Mouse (Mus musculus): ENCODE measurements at regions not wholly inside any gene's neighbourhood (a gene's known extent, or its start where the extent isn't known, plus 50 kb on each side); places are given as distances from the start of the nearest gene placed in this dataset.

DNA sequence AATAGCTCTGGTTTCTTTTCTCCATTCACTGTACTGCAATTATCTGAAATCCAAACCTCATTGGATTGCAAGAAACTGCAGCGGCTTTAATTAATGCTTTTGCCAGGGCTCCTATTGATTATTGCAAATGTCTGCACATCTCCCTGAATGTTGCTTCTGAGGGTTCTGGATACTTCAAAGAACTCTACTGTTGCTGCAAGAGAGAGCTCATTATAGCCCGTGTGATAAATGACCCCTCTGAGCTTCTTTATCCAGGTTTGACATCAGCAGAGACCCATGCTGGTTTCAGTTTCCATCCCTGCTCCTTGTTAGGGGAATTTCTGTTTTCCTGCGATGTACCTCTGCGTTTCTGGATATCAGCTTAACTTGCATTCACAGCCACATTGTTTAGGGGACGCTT is 78.4 kb upstream of the Nav3 start:
- WGBS: 42% methylated on average over 5 of the region's 5 CpGs
- Histone ChIP-seq H3K36me3 (no peaks in the 10 kb centered on the region), H3K4me1 (replicated peaks) (no peaks in the 10 kb centered on the region; the same call in 1 of the 2 replicates), H3K27me3 (ENCODE audit: insufficient read depth, poor library complexity, severe bottlenecking) (no peaks in the 10 kb centered on the region), H3K27ac (no peak overlapping the region), H3K9me3 (no peaks in the 10 kb centered on the region), H3K4me3 (no peak overlapping the region)
- DNase-seq (ENCODE audit: low spot score): no peak

DNA sequence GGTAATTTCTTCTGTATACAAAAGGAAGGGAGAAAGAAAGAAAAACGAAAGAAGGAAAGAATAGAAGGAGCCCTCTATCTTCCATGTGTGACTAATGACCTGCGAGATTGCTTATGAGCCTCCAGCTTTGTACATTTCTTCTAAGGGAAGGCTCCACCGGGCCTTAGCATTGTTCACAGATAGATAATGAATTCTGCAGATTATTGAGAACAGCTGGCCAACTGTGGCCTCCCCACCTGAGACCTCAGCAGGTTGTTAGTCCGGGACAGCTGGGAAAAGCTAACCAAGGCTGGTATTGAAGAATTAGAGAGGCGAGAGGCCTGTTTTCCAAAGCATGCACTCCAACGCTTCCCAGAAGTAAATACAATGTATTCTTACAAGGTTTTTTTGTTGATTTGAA is 86.7 kb upstream of the Nav3 start:
- DNase-seq (ENCODE audit: low spot score): peak; percentile 18
- Histone ChIP-seq H3K36me3 (no peaks in the 10 kb centered on the region), H3K27me3 (ENCODE audit: insufficient read depth, poor library complexity, severe bottlenecking) (no peaks in the 10 kb centered on the region), H3K4me1 (replicated peaks) (no peaks in the 10 kb centered on the region), H3K27ac (no peak overlapping the region), H3K4me3 (no peak overlapping the region), H3K9me3 (no peaks in the 10 kb centered on the region)
- WGBS: 34% methylated on average over 6 of the region's 6 CpGs

DNA sequence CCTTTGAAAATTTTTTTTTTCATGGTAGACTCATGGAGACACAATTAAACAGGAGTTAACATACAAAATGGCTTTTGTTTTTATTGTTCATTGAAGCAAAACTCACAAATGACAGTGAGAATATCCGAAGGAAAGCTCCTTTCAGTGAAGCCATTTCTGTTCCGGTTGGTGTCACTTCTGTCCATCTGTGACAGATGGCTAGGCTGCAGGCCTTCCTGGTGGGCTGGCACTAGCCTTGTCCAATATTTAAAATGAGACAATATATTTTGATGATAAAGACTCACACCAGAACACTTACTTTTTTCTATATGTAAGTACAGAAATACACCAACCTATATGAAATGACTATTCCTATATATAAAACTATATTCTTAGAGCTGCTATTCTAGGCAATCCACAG is 92.4 kb upstream of the Nav3 start:
- WGBS: 68% methylated on average over 2 of the region's 2 CpGs
- no peaks in the 10 kb centered on the region for H3K27me3 ChIP-seq (ENCODE audit: insufficient read depth, poor library complexity, severe bottlenecking)
- H3K4me1 ChIP-seq (replicated peaks): no peaks in the 10 kb centered on the region
- H3K27ac ChIP-seq: no peak overlapping the region
- no peaks in the 10 kb centered on the region for H3K9me3 ChIP-seq
- no peak overlapping the region for H3K4me3 ChIP-seq
- no peak for DNase-seq (ENCODE audit: low spot score)
- no peaks in the 10 kb centered on the region for H3K36me3 ChIP-seq

DNA sequence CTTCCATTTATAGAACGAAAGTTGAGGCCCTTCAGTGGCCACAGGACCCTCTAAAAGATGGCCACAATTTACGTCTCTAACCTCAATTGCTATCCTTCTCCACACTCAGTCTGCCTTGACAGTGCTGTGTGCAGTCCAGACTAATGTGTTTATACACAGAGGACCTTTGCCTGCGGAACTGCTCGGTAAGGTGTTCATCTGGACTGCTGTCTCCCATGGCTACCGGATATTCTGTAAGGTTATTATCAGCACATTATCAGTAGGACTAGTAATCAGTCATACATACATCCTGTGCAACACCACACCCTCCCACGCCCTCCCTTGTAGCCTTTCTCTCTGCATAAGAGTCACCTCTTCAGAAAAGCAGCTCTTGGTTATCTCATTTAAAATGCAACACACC is 98.0 kb upstream of the Nav3 start:
- H3K4me1 ChIP-seq (replicated peaks): no peaks in the 10 kb centered on the region
- no peaks in the 10 kb centered on the region for H3K36me3 ChIP-seq
- H3K27ac ChIP-seq: no peak overlapping the region
- WGBS: 86% methylated on average over 6 of the region's 6 CpGs
- no peaks in the 10 kb centered on the region for H3K27me3 ChIP-seq (ENCODE audit: insufficient read depth, poor library complexity, severe bottlenecking)
- DNase-seq (ENCODE audit: low spot score): no peak
- H3K4me3 ChIP-seq: no peak overlapping the region
- H3K9me3 ChIP-seq: no peaks in the 10 kb centered on the region

DNA sequence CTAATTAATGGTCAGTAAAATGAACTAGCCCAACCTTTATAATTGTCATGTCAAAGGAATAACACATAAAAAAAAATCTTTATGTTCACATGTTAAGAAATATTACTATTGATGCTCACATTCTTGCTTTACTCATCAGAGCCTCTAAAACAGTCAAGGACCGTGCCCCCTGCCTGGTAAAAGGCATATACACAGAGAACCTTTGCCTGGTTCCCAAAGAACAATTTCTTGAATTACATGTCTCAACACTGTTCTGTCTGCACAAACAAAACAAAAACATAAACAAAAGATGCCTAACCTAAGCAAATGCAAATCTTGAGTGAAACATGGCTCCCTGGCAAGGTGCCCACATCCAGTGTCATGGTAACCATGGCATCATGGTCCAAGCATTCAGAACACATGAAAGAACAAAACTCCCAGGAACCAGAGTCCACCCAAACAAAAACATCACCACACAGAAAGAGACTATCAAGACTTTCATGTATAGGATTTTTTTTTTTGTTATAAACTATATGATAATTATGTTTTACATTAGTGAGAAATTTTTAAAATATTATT is 100.4 kb upstream of the Nav3 start:
- no peak overlapping the region for H3K27ac ChIP-seq
- H3K9me3 ChIP-seq: no peaks in the 10 kb centered on the region
- no peaks in the 10 kb centered on the region for H3K4me1 ChIP-seq (replicated peaks)
- no peak for DNase-seq (ENCODE audit: low spot score)
- no peaks in the 10 kb centered on the region for H3K27me3 ChIP-seq (ENCODE audit: insufficient read depth, poor library complexity, severe bottlenecking)
- H3K36me3 ChIP-seq: no peaks in the 10 kb centered on the region
- H3K4me3 ChIP-seq: no peak overlapping the region
- WGBS: 93% methylated on average over 1 of the region's 1 CpGs

DNA sequence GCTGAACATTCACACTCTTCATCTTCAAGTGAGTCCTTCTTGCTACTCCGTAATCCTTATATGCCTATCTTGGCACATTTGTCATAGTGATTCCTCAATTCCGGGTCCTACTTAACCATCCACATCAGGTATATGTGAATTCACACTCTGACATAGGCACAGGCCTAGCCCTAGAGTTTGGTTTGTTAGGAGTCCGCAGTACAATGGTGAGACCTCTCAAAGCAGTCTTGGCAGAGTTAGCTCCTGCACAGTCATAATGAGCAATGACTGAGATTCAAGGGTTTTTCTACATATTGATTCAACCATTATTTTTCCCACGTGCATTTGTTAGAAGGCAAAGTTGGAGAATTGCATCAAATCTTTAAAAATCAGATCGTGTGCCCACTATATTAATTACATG is 107.1 kb upstream of the Nav3 start:
- no peak for DNase-seq (ENCODE audit: low spot score)
- H3K4me1 ChIP-seq (replicated peaks): 0 out of 2 replicates have a peak, but pooled peaks cover 3% of the 10 kb centered on the region
- H3K27me3 ChIP-seq (ENCODE audit: insufficient read depth, poor library complexity, severe bottlenecking): no peaks in the 10 kb centered on the region
- 91% methylated on average over 5 of the region's 5 CpGs for WGBS
- H3K9me3 ChIP-seq: no peaks in the 10 kb centered on the region
- H3K27ac ChIP-seq: no peak overlapping the region
- no peaks in the 10 kb centered on the region for H3K36me3 ChIP-seq
- no peak overlapping the region for H3K4me3 ChIP-seq

DNA sequence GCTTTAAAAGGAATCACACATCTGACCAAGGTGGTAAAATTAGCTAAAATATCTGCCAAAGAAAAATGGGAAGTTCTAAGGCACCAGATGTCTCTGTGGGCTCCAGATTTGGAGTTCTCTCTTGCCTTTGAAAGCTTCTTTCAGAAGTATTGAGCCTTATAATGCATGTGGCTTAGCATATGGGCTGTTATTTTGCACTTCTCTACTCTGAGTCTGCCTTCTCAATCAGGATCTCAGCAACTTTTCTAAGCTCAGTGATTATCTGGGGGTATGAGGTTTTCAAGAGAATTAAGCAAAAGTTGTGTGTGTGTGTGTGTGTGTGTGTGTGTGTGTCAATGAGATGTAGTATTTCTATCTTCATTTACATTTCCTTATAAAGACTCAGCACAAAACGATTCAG is 107.6 kb upstream of the Nav3 start:
- H3K27me3 ChIP-seq (ENCODE audit: insufficient read depth, poor library complexity, severe bottlenecking): no peaks in the 10 kb centered on the region
- H3K27ac ChIP-seq: no peak overlapping the region
- no peak overlapping the region for H3K4me3 ChIP-seq
- H3K4me1 ChIP-seq (replicated peaks): 0 out of 2 replicates have a peak, but pooled peaks cover 3% of the 10 kb centered on the region
- DNase-seq (ENCODE audit: low spot score): no peak
- no peaks in the 10 kb centered on the region for H3K36me3 ChIP-seq
- WGBS: 79% methylated on average over 1 of the region's 1 CpGs
- no peaks in the 10 kb centered on the region for H3K9me3 ChIP-seq

DNA sequence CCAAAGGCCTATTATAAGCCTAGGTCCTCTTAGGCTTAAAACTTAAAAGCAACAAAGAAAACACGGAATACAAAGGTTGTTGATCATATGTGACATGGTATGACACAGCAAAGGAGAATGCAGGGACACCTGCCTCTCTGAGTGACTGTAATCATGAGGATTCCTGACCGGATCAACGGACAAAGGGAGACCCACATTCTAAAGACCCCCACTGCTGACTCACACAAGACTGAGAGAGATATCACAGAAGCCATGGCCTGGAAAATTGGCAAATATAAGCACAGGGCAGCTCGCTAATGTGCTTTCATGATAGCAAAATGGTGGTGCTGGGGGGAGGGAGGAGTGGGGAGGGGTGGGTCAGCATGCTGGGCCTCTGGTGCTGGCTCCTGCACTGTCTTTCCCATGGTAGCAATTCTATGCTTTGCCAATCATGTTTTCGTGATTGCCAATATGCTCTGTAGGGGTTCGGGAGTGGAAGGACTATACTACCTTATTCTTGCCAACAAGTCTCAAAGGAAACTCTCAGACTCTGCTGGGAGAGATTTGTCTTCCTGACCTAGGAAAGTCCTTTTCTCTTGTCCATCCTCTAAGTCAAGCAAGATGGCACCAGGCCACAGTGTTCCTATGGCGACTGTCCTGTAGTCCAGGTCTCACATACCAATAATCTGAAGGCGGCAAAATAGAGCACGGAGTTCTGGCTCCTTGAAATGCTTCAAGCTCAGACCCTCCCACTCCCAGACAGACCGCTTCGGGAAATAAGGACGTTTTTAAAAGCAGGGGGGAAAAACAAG is 110.5 kb upstream of the Nav3 start:
- H3K27ac ChIP-seq: no peak overlapping the region
- H3K4me3 ChIP-seq: no peak overlapping the region
- 0 out of 2 replicates have a peak, but pooled peaks cover 3% of the 10 kb centered on the region for H3K4me1 ChIP-seq (replicated peaks)
- DNase-seq (ENCODE audit: low spot score): no peak
- H3K36me3 ChIP-seq: no peaks in the 10 kb centered on the region
- 82% methylated on average over 12 of the region's 12 CpGs for WGBS
- H3K27me3 ChIP-seq (ENCODE audit: insufficient read depth, poor library complexity, severe bottlenecking): no peaks in the 10 kb centered on the region
- no peaks in the 10 kb centered on the region for H3K9me3 ChIP-seq

DNA sequence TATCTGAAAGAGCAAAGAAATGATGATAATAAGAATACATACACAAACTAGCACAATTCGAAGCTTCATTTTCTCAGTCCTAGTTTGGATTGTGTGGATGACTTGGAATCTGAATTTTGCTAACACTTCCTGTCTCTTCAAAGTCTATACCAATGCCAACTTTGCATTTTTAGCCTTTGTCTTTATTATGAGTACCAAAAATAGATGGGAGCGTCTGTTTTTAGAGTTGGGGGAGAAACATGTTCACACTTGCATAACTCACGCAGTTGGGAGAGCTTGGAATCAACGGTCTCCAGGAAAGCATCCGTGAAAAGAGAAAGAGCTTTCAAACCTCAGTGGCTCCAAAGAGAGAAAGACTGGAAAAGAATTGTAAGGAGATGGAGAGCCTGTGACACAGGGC is 114.5 kb upstream of the Nav3 start:
- DNase-seq (ENCODE audit: low spot score): no peak
- 87% methylated on average over 5 of the region's 5 CpGs for WGBS
- 0 out of 2 replicates have a peak, but pooled peaks cover 3% of the 10 kb centered on the region for H3K4me1 ChIP-seq (replicated peaks)
- no peaks in the 10 kb centered on the region for H3K9me3 ChIP-seq
- H3K27ac ChIP-seq: no peak overlapping the region
- no peaks in the 10 kb centered on the region for H3K27me3 ChIP-seq (ENCODE audit: insufficient read depth, poor library complexity, severe bottlenecking)
- H3K4me3 ChIP-seq: no peak overlapping the region
- no peaks in the 10 kb centered on the region for H3K36me3 ChIP-seq

DNA sequence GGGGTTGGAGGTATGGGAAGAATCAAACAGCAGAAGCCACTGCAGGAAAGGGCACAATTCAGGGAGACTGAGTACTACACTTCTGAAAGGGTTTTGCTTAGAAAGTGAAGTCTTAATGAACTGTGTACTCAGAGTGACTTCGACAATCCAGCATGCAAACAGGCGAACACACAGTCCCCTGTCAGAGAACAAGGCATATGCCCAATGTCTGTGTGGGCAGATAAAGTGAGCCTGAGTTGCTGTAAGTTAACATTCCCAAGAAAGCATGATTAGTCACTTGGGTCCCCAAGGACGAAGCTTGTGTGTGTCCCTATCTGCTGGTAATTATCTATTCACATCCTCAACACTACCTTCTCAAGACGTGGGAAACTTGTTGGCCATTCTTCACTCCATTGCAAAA is 115.2 kb upstream of the Nav3 start:
- no peaks in the 10 kb centered on the region for H3K9me3 ChIP-seq
- no peak for DNase-seq (ENCODE audit: low spot score)
- no peaks in the 10 kb centered on the region for H3K36me3 ChIP-seq
- no peak overlapping the region for H3K4me3 ChIP-seq
- H3K4me1 ChIP-seq (replicated peaks): 0 out of 2 replicates have a peak, but pooled peaks cover 3% of the 10 kb centered on the region
- no peaks in the 10 kb centered on the region for H3K27me3 ChIP-seq (ENCODE audit: insufficient read depth, poor library complexity, severe bottlenecking)
- 74% methylated on average over 4 of the region's 4 CpGs for WGBS
- no peak overlapping the region for H3K27ac ChIP-seq

DNA sequence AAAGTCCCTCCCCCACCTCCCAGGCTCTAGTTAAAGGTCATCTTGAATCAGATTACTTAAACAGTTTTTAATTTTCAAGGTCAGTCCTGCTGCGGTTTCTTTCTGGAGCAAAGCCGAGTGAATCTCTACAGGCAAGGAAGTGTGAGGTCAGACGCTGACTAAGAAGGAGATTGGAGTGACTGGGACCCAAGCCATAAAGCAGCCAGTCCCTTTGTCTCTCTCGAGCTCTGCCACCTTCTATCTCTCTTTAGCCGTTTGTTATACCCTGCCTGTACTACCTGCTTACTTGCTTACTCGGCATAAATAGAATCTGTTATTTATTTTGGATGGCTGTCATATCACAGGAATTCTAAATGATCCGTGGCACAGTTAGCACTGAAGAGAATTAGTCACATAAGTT is 117.5 kb upstream of the Nav3 start:
- WGBS: 81% methylated on average over 7 of the region's 7 CpGs
- H3K27ac ChIP-seq: no peak overlapping the region
- H3K9me3 ChIP-seq: no peaks in the 10 kb centered on the region
- H3K36me3 ChIP-seq: no peaks in the 10 kb centered on the region
- H3K4me1 ChIP-seq (replicated peaks): no peaks in the 10 kb centered on the region
- H3K4me3 ChIP-seq: no peak overlapping the region
- no peak for DNase-seq (ENCODE audit: low spot score)
- H3K27me3 ChIP-seq (ENCODE audit: insufficient read depth, poor library complexity, severe bottlenecking): no peaks in the 10 kb centered on the region

DNA sequence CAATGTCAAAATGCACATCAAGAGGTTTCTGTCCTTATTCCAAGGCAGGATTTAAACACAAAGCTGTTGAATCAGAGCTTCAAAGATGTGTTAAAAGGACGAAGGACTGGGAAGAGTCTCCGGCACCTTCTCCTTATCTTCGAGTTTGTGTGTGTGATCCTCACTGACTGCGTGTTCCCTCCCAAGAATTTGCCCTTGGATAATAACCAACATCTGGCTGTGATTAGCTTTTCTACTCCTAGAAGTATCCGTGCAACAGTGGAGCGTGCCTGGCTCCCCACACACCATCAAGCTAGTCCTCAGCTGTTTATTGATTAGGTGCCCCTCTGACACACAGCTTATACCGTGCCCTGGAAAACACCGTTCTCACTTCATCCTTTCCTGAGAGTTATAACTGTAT is 130.0 kb upstream of the Nav3 start:
- no peak overlapping the region for H3K4me3 ChIP-seq
- WGBS: 62% methylated on average over 8 of the region's 8 CpGs
- no peak for DNase-seq (ENCODE audit: low spot score)
- no peaks in the 10 kb centered on the region for H3K9me3 ChIP-seq
- no peaks in the 10 kb centered on the region for H3K27me3 ChIP-seq (ENCODE audit: insufficient read depth, poor library complexity, severe bottlenecking)
- no peak overlapping the region for H3K27ac ChIP-seq
- no peaks in the 10 kb centered on the region for H3K36me3 ChIP-seq
- H3K4me1 ChIP-seq (replicated peaks): no peaks in the 10 kb centered on the region

DNA sequence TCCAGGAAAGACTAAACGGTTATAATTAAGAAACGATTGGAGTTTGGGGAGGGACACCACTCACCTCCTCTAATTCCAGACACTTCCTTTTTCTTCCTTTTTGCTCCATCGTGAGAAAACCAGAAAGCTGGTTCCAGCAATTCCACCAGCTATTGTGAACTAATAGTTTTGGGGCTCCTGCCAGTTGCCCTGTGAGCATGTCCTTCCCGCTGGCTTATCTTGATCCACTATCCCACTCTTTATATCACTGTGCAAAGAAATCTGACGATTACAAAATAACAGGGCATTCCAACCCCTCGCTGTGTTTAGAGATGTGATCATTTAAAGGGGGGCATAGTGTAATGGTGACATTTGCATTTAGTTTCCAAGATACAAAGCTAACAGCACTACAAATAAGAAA is 130.5 kb upstream of the Nav3 start:
- no peak overlapping the region for H3K4me3 ChIP-seq
- H3K9me3 ChIP-seq: no peaks in the 10 kb centered on the region
- WGBS: 90% methylated on average over 6 of the region's 6 CpGs
- H3K36me3 ChIP-seq: no peaks in the 10 kb centered on the region
- H3K27me3 ChIP-seq (ENCODE audit: insufficient read depth, poor library complexity, severe bottlenecking): no peaks in the 10 kb centered on the region
- H3K4me1 ChIP-seq (replicated peaks): no peaks in the 10 kb centered on the region
- DNase-seq (ENCODE audit: low spot score): no peak
- no peak overlapping the region for H3K27ac ChIP-seq
